Mouse (Mus musculus): ENCODE results near the gene Aqp8.

Aqp8 gene

DNA sequence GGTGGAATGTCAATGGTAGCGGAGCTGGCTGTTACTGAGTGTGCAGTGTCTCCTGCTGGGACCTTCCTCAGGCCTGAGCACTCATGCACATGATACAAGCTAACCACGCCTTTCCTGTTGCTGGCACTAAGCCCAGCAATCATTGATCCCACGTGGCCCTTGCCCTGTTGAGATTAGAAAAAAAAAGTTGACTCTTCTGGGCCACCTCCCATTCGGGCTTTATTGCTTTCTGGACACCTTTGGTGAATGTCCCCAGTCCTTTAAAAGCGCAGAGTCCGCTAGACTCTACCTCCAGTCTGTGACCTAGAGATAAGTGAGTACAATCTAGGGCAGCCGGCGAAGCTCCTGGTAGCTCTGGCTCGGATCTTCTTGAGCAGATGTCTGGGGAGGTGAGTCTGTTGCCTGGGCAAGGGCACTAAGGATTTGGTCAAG is at the start of gene Aqp8:
Gene Aqp8 (plus strand): TSS at position 222 of the 432 bp plus-strand sequence.
- no peak for DNase-seq (ENCODE audit: low spot score in 2 of 2)

- no peak for DNase-seq (ENCODE audit: low spot score in 2 of 2)
These were observed 45.3 kb upstream of the Aqp8 start for GRCm38 (mm10) chr7:123416803-123417202.

DNA sequence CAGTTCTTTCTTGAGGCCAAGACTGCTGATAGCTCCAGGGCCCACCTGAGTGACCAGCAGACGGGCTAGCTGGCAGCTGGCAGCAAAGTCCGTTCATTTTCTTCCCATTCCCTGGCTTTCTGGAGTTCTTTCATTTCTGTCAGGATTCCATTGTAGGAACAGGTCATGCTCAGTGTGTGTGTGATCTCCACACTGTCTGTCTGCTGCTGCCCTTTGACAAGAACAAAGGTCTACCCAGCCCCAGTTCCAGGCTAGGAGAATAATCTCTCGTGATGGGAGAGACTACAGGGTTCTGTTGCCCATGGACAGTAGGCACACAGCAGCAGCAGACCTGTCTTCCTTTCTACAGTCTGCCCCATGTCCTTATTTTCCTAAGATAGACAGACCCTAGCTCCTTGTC is 44.4 kb upstream of the Aqp8 start:
- DNase-seq (ENCODE audit: low spot score in 2 of 2): no peak

DNA sequence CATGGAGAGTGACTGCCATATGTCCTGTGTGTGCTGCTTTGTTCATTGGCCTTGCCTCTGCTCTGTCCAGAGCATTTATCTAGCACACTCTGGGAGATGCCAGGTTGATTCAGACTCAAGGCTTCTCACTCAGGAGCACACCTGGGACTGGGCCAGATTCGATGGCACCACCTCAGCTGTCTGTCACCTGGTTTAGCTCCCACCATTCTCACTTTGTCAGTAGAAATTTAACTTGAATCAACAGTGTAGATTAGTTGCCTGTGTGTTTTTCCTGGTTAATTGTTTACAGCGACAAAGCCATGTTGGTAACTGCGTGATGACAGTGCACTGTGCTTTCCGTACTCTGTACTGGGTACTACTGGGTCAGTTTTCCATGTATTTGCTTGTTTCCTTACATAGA is 42.1 kb upstream of the Aqp8 start:
- no peak for DNase-seq (ENCODE audit: low spot score in 2 of 2)

GRCm38 (mm10) chr7:123421958-123422357 is 40.1 kb upstream of the Aqp8 start:
- no peak for DNase-seq (ENCODE audit: low spot score in 2 of 2)

GRCm38 (mm10) chr7:123424281-123424680 is 37.8 kb upstream of the Aqp8 start:
- DNase-seq (ENCODE audit: low spot score in 2 of 2): no peak

- DNase-seq (ENCODE audit: low spot score in 2 of 2): no peak
These were observed 36.8 kb upstream of the Aqp8 start for GRCm38 (mm10) chr7:123425134-123425757.

DNA sequence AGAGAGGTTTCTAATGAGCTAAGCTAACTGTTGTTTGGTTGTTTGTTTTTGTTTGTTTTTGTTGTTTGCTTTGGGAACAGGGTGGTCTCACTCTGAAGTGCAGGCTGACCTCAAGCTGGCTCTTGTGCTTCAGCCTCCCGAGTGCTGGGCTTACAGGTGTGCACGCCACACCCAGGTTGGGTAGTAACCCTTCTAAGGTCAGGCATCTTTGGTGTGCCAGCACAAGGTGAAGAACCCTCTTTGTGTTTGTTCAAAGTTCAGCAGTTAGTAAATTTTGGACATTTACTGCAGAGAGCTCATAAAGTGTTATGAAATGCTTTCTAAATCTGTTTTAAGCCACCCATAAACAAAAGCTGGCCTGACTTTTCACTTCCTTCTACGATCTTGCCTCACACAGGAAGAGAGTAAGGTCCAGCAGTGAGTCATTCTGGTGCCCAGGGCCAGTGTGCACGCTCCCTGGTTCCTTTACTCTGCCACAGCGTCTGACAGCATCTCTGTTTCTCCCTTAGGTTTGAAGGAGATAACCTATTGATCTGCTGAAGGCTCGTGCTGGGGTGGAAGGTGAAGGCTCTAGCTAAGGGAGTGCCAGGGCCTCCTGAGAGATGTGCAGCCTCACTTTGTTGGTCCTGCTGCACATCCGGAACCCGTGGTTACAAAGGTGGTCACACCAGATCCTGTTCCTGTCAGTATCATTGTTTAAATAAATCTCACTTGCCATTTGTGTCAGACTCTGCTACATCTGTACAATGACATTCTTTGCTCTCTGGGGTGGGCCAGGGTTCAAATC is 32.3 kb upstream of the Aqp8 start:
- DNase-seq (ENCODE audit: low spot score in 2 of 2): no peak

- DNase-seq (ENCODE audit: low spot score in 2 of 2): no peak
These were observed 31.7 kb upstream of the Aqp8 start for GRCm38 (mm10) chr7:123430411-123430705.

- no peak for DNase-seq (ENCODE audit: low spot score in 2 of 2)
These were observed 30.9 kb upstream of the Aqp8 start for GRCm38 (mm10) chr7:123431206-123431605.

DNA sequence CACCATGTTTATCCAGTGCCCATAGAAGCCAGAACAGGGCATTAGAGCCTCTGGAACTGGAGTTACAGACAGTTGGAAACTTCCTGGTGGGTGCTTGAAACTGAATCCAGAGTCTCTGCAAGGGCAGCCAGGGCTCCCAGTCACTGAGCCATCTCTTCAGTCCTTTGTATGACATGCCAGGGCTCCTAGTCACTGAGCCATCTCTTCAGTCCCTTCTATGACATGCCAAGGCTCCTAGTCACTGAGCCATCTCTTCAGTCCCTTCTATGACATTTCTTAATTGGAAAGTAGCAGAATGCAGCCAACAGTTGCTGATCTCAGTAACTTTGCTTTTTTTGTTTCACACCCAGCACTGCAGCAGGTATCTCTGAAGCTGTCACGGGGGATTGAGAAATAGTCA is 20.0 kb upstream of the Aqp8 start:
- no peak for DNase-seq (ENCODE audit: low spot score in 2 of 2)

- DNase-seq (ENCODE audit: low spot score in 2 of 2): no peak
These were observed 13.3 kb upstream of the Aqp8 start for GRCm38 (mm10) chr7:123448794-123449193.

DNA sequence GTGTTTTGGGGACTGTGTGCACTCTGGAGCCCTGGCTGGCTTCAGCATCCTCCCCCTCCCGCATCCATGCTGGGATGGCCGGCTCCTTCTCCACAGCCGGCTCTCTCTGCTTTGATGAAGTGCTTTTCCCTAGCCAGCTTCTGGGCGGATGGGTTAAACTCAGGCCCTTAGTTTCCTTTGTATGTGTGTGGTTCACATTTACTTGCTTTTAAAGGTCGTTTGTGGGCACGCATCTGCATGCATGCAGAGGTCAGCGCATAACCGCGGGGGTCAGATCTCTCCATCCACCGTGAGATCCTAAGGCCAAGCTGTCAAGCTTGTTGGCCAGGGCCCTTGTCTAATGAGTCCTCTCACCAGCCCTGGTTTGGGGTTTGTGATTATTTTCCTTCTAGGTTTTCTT is 12.4 kb upstream of the Aqp8 start:
- no peak for DNase-seq (ENCODE audit: low spot score in 2 of 2)

GRCm38 (mm10) chr7:123450515-123450914 is 11.6 kb upstream of the Aqp8 start:
- DNase-seq (ENCODE audit: low spot score in 2 of 2): no peak

DNA sequence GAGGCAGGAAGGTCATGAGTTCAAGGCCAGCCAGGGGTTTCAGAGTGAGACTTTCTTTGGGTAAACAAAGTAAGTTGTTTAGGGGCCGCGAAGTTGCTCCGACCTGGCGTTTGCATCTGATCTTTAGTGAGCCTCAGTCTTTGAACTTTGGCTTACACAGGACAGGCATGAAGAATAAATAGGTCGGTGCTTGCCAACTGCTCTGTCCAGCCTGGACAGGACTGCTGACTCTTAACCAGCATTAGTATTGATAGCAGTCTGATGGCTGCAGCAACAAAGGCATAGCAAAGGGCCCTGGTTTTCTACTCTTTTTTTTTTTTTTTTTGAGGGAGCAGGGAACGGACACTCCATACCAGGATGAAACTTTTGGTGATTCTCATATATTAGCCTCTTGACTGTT is 9.5 kb upstream of the Aqp8 start:
- DNase-seq (ENCODE audit: low spot score in 2 of 2): no peak

- DNase-seq (ENCODE audit: low spot score in 2 of 2): no peak
These were observed 9.0 kb upstream of the Aqp8 start for GRCm38 (mm10) chr7:123453066-123453465.

- no peak for DNase-seq (ENCODE audit: low spot score in 2 of 2)
These were observed 7.0 kb upstream of the Aqp8 start for GRCm38 (mm10) chr7:123455088-123455487.

DNA sequence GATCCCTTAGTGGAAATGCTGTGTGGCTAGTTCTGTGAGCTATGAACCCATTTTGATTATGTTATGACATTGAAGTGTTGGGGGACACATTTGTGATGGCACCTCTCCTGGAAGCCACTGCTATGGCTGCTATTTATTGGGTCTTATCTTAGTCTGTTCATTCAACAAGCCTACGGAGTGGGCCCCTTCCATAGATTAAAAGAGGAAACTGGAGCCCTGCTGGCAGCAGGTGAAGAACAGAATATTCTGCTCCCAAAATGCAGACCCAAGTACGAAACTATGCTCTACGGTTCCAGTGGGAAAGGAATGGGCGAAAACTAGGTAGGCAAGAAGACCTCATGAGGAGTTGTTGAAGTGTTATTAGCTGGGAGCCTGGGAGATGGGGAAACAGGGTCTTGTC is 3.8 kb upstream of the Aqp8 start:
- DNase-seq (ENCODE audit: low spot score in 2 of 2): no peak

- DNase-seq (ENCODE audit: low spot score in 2 of 2): no peak
These were observed 2.8 kb upstream of the Aqp8 start for GRCm38 (mm10) chr7:123459247-123459646.

- DNase-seq (ENCODE audit: low spot score in 2 of 2): no peak
These were observed 775 bp upstream of the Aqp8 start for GRCm38 (mm10) chr7:123461316-123461715.

- DNase-seq (ENCODE audit: low spot score in 2 of 2): no peak
These were observed 1.5 kb downstream of the Aqp8 start for GRCm38 (mm10) chr7:123463569-123463968.

DNA sequence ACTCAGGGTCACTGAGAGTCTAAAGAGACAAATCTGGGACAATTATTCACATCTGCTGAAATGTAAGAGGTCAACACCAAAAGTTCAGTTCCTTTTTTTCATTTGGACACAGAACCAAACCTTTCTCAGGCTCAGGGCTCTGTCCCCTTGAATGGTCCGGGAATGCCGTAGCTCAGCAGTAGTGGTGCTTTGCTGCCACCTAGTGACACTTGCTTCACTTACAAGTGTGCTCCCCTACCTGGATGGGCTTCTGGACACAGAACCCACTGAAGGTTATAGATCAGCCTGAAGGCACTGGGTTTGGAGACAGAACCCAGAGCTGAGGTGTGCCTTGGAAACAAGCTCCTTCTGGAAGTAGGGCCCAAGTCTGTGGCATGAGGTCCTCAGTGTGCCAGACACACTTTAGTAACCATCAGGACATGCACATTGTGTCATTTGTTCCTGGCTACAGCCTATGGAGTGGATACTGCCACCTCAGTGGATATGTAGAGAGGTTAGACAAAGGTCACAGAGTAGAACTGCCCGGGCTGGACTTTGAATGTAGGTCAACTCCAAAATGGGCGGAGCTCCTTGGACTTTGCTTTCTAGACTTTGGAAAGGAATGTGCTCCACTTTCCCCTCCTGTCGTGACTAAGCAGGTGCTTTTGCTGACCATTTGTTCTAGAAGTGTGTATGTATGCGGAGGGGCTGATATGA is 3.7 kb downstream of the Aqp8 start:
- peak in 1 of 2 experiments; percentile 72 for DNase-seq (ENCODE audit: low spot score in 2 of 2)

- no peak for DNase-seq (ENCODE audit: low spot score in 2 of 2)
These were observed 5.9 kb downstream of the Aqp8 start for GRCm38 (mm10) chr7:123467961-123468360.
